Mouse (Mus musculus) heart, postnatal 25 days (tissue): ENCODE data around the gene Polrmt. TPM values are rescaled to one million over a fixed set of nuclear protein-coding genes. Genes with fewer than 3 reads are reported as not detected.
"Not testable (repeated sequence)": the region's sequence is repeated elsewhere in the genome, so short reads cannot be mapped to it uniquely, and the experiment has no call there.

Source experiments
- DNase-seq: peaks from one replicate; pipeline ENCODE4 v3.0.0; 2022; ENCODE audit warnings: low spot score
- intact Hi-C: fragments of 180-260 bp; cut with DNase I; formaldehyde crosslinking; loops from one replicate; pipeline ENCODE4 v1.15.1; 2025
- total RNA-seq, 2 experiments: library from RNA; stranded (reverse); gene quantifications; 2 replicates each; pipeline ENCODE4 v1.2.3; 2021

Polrmt gene
- total RNA-seq, 2 experiments from 2014 or later = 37.0 to 38.6 TPM

DNA sequence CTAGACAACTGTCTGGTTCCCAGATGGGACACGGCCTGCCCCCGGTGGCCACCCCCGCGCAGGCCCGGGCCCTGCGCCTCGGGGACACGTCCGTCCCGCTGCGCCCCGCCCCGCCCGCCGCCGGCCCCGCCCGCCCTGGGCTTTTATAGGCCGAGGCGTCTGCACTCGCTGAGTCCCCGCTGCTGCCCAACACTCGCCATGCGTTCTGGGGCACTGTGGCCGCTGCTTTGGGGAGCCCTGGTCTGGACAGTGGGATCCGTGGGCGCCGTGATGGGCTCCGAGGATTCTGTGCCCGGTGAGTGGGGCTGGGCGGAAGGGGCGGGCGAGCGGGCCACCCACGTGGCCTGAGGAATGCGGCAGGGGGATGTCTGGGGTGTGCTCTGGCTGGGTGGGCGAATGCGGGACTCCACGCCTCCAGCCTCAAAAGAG lies 30.7 kb upstream of the Polrmt start, which contains the start of gene Fstl3:
Gene Fstl3 (plus strand): TSS at position 170 of the 429 bp plus-strand sequence.
- intact Hi-C loops = no loop called here

DNA sequence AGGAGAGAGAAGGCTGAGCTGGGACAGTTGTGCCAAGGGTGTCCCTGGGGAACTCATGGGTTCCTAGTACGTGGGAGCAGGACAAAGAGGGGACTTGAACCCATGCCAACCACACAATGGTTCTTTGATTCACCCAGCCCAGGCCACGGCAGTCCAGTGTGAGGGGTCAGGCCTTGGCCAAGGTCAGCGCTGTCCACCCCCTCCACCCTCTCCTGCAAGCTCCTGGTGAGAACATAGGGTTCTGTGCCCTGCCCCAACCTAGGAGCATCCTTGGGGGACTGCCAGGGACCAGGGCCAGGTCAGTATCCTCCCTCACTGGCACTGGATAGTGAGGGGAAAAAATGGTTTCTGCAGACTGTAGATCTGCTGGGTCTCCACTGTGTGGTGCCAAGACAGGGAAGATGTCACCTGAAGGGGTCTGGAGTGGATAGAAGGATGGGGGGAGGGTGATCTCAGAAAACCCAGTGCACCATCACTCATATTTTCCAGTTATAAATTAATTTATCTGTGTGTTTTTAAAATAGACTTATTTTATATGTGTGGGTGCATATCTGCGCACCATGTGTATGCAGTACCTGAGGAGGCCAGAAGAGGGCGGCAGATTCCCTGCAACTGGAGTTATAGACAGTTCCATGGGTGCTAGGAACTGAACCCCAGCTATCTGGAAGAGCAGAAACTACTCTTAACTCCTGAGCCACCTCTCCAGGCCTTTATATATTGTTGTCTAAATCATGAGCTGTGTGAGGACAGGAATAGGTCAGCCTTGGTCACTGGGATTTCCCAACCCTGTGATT lies 28.3 kb upstream of the Polrmt start:
- intact Hi-C loops = no loop called here
- DNase-seq = no peak

More for the DNA sequence above, 30.7 kb upstream of the Polrmt start, which contains the start of gene Fstl3:
- no peak for DNase-seq

DNA sequence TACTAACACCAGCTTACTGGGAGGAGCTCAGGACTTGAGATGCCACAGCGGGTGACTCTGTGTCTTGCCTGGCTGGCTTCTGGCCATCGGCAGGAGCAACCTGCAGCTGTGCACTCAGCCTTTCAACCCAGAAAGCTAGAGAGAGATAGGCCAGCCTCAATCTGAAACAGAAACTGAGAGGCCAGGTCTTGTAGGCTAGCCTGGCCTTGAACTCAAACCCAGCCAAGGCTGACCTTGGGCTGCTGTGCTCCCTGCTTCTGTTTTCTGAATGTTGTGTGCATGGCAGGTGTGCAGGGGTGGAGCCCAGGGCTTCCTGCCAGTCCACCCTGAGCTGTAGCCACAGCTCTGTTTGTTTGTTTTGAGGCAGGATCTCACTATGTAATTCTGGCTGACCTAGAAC lies 26.8 kb upstream of the Polrmt start:
- DNase-seq = no peak
- intact Hi-C loops = no loop called here

DNA sequence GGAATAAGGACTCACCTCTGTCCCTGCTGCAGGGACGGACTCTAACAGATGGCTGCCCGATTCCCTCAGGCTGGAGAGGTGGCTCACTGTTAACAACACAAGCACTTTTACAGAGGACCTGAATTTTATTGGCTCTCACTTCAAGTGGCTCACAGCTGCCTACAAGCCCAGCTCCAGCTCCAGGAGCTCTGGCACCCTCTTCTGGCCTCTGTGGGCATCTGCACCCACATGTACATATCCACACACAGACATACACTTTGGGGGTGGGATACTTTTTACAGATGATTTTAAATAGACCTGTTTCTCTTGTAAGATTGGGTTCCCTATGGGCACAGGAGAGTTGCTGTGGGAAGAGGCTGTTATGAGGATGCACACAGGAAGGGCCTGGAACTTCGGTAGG lies 25.9 kb upstream of the Polrmt start:
- no peak for DNase-seq
- intact Hi-C loops = no loop called here

DNA sequence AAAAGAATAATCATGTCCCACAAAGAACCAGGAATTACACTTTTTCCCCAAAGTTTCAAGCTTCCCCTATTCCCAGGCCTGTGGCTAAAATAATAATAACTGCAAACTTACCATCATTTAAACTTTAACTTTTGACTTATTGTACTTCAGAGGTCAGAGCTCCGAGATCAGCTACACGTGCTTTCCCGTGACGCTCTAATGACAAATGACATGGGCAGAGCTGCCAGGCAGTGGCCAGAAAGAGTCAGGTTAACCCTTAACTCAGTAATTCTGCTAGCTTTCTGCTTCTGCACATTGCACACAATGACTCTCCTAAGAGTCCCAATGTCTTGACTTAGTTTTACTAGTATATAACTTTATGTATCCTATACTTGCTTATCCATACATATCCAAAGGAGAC lies 22.9 kb upstream of the Polrmt start:
- DNase-seq = no peak
- intact Hi-C loops = loop anchor here (2.0 kb wide), 1 partner anchor 15 kb away; no protein-coding TSS in a partner anchor

DNA sequence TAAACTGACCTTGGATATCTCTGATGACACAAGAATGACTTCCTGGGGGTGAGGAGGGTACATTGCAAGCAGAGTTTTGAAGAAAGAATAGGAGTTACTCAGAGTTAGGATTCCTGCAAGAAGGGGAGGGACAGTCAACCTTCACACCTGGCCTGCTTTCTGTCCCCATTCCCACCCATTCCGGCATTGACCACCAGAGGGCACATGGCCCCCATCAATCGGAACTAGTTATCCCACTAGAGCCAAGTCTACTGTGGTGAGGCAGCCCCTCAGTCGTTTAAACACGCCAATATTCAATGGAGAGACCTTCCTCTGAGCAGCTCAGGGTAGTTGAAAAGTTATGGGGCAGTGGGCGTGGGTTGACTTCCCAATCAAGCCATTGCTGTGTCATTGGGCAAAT lies 22.0 kb upstream of the Polrmt start:
- intact Hi-C loops = loop anchor here (2.0 kb wide), 1 partner anchor 16 kb away; no protein-coding TSS in a partner anchor
- no peak for DNase-seq

DNA sequence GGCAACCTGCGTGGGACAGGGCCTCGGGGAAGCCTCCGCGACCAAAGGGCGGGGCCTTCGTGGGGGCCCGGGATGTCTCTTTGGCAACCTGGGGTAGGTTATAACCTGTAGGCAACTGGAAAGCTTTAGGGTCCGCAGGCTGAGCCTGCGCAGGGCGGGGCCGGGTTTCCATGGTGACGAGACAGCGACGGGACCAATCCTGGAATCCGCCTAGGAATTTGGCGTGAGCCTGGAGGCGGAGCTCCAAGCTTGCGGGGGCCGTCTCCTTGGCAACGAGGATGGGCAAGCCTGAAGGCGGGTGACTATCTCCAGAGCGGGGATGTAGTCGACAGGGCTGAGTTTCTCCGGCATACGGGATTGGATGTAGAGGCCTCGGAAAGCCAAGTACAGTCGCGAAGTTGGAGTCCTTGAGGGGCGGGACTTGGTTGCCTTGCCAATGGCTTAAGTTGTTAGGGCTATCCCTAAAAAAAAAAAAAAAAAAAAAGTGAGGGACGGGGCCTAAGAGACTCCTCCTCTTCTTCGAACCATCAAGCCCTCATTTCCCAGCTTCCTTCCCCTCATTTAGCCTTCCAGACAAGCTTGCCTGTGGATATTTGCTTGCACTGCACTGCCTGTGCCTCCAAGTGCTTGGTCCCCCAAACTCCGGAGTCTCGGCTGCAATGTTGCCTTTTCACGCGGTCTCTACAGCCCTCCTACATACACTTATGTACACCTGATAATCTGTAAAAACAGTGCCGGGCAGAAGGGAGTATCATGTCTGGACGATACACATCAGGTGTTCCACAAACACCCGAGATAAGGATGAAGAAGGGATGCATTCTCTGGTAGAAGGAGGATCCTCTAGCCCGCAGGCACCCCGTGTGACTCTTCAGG lies 21.2 kb upstream of the Polrmt start:
- intact Hi-C loops = loop anchor here (2.0 kb wide), 1 partner anchor 17 kb away; no protein-coding TSS in a partner anchor
- peak; percentile 87 for DNase-seq

DNA sequence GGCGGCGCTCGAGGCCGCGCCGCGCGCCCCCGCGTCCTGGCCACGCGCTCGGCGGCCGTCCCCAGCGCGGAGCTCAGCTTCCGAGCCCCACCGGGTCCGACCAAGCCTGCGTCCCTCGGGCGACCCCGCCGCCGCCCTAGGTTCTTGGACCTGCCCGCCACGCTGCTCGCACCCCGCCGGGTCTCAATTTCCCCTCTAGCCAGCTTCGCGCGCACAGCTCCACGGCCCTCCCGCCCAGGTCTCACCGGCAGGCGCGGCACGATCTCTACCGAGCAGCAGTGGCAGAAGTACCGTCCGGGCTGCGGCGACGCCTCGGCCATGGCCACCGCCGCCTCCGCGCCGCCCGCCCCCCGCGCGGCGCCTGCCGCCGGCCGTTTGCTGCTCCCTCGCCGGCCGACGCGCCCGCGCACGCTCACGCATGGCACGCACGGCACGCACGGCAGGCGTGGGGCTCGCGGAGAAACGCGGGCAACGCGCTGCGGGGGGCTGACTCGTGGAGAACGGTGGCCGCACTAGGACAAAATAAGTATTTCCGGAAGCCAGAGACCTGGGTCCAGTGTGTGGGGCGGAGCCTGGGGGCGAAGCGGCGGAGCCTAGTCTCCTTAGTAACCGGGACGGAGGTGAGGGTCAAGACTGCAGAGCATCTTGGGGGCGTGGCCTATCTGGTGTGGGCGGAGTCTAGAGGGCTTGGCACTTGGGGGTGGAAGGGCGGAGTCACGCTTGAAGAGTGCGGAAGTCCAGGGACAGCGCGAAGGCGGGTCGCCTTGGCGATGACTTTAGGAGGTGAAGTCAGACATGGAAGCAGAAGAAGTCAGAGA lies 20.3 kb upstream of the Polrmt start, which contains the start of gene Rnf126:
Gene Rnf126 (minus strand): TSS at position 445 of the 818 bp plus-strand sequence.
- intact Hi-C loops = no loop called here
- peak; percentile 99 for DNase-seq

DNA sequence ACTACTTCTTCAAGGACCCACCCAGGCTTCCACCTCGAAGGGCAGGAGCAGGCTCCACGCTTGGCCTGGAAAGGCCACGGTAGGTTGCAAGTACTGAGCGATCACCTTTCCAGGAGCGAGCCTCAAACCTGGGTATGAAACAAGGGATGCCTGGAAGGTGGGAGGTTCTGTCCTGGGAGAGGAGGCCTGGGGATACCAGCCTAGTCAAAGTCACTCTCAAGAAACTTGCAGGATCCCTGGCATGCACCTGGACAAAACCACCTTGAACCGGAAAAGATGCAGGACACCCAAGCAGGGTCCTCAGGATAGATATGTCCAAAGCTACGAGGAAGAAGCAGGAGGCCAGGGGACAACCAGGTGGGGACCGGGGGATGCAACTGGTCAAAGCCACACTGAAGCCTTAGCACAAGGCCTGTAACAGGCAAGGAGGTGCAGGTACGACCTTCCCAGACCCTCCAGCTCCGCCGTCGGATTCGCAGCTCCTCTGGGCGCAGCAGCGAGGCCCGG lies 19.7 kb upstream of the Polrmt start:
- intact Hi-C loops = no loop called here
- no peak for DNase-seq

DNA sequence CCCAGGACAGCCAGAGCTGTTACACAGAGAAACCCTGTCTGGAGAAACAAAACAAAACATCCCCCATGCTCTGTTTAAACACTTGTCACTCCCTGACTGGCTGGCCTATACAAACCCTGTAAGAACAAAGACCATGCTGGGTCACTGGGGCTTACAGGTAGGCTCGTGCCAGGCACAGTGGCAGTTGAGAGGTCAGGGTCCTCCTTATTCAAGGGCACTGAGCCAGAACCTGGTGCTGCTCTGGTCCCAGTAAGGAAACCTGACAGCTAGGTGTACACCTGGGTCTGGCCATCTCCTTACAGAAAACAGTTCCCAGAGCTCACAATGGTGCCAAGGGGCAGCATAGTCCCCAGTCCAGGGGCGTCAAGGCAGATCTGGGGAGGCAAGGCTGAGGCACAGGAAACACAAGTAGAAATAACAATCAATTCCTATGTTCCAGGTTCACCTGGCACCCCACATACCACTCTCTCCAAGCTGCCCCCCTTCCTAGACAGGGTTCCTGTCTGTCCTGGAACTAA lies 18.9 kb upstream of the Polrmt start:
- intact Hi-C loops = loop anchor here (2.0 kb wide), 1 partner anchor 58 kb away; no protein-coding TSS in a partner anchor
- DNase-seq = no peak

DNA sequence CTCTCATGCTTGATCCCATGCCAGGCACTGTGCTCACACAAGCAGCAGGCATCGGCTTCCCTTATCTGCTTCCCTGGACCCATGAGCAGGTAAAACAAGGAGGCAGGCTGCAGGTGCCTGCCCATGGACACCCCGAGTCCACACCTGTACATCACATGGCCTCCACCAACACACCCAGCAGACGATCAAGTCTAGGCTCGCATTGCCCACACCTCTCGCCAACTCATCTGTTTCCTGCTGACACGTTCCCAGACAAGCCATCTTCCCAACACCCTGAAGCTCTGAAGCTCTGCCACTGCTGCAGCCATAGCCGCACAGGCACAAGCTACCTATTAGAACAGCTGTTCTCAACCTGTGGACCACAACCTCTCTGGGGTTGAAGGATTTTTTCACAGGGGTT lies 17.9 kb upstream of the Polrmt start:
- DNase-seq = no peak
- intact Hi-C loops = loop anchor here (1.0 to 2.0 kb wide), 2 partner anchors 16 to 57 kb away; no protein-coding TSS in a partner anchor

DNA sequence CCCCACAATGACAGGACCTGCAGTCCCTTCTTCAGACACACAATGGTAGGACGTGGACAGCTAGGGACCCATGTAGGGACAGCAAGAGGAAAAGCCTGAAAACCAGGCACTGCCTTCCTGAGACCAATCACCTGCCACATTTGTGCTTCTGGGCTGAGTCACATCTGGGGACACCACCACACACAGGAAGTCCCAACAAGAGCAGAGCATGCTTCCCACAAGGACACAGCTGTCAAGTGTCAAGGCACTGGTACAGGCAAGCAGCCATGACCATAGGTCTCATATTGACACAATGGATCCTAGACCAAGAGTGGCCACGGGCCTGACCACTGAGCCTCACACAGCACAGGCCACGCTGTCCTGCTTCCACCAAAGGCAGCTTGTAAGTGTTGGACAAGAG lies 16.5 kb upstream of the Polrmt start:
- intact Hi-C loops = no loop called here
- no peak for DNase-seq

DNA sequence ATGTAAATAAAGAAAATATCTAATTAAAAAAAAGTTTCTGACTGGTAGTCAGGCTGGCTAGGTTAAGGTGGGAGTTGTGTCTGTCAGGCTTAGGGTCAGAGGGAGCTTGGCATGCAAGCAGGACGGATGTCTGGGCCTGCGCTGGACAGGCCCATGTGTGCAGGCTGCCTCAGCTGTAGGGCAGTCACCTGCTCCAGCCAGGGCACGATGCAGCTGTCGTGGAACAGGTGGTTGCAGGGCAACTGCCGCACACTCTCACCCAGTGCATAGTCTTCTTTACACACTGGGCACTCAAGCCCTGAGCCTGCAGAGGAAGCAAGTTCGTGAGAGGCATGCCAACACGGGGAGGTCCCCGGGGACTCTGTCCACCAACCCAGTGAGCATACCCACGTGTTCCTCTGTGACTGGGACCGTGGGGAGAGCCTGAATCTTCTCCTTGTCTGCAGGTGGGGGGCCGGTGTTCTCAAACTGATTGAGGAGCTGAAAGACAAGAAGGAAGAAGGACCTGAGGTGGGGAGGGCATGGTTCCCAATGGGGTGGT lies 14.3 kb upstream of the Polrmt start:
- DNase-seq = no peak
- intact Hi-C loops = no loop called here

DNA sequence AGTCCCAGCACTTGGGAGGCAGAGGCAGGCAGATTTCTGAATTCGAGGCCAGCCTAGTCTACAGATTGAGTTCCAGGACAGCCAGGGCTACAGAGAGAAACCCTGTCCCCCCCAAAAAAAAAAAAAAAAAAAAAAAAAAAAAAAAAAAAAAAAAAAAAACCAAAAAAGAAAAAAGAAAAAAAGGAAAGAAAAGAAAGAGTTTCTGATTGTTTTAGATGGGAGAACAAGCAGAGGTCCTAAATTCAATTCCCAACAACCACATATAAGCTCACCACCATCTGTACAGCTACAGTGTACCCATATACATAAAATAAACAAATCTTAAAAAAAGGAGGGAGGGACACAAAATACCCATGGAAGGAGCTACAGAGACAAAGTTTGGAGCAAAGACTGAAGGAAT lies 13.3 kb upstream of the Polrmt start:
- DNase-seq, intact Hi-C loops: not testable (repeated sequence)

DNA sequence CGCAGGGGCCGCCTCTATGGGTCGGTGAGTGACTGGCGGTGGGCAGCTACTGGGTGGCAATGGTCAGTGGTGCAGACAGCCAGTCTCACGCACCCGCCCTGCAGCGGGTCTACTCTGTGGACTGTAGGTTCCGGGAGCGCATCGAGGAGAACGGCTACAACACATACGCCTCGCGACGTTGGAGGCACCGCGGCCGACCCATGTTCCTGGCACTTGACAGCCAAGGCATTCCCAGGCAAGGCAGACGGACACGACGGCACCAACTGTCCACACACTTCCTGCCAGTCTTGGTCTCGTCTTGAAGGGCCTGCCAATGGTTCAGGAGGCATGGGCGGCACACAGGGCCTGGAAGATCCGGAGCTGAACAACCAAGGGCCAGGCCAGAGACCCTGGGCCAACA lies 10.3 kb upstream of the Polrmt start:
- no peak for DNase-seq
- intact Hi-C loops = no loop called here

DNA sequence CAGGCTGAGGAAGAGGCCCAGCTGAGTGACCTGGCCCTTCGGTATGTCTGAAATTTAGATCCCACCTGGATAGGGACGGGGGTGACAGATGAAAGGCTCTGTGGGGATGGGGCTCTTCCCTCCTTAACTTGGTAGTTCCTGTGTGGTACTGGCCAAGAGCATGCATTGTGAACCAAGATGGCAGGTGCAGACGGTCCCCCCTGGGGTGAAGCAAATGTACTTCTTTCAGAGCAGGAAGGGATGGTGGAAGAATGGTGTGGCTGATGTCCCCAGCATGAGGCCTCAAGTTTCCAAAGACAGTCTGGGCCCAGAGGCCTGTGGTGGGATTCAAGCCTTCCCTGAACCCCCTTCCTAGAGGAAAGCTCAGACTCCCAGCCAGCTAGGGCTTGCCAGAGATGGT lies 9.5 kb upstream of the Polrmt start:
- no peak for DNase-seq
- intact Hi-C loops = no loop called here

DNA sequence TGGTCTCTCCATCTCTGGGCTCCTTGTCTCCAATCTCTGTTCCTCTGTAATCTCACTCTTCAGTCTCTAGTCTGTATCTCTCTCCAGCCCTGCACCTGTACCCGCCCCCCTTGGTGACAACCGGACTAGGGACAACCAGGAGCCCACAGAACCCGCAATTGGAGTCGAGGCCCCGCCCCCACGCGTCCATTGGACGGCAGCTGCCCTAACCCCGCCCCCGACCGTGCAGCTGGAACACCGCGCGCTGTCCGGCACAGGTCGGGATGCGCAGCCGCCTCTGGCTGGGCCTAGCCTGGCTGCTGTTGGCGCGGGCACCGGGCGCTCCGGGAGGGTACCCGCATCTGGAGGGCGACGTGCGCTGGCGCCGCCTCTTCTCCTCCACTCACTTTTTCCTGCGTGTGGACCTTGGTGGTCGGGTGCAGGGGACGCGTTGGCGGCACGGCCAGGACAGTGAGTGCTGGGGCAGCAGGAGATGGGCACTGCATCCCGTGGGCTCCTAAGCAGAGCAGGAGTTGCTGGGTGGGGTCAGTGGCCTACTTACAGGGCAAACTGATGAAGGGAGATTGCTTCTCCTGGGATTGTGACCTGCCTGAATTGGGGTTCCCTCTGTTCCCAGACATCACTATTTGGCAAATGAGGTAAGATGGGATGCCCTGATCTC lies 8.6 kb upstream of the Polrmt start, which contains the start of gene Fgf22:
Gene Fgf22 (plus strand): TSS at position 221 of the 661 bp plus-strand sequence.
- intact Hi-C loops = no loop called here
- peak; percentile 34 for DNase-seq

DNA sequence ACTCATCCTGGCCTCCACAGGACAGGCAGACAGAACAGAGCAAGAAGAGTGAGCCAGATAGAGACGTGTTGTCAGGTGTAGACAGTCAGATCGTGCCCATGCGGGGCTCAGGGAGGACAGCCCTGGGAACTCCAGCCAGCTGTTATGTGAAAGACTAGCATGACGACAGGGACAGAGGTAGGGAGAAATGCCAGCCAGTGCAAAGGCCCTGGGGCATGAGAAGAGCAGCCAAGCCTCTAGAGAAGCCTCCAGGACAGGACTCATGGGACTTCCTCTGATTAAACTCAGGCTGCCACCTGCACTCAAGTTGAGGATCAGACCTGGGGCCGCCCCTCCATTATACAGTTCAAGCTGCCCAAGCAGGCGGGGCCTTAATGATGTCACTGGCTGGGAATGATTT lies 2.1 kb upstream of the Polrmt start:
- DNase-seq = no peak
- intact Hi-C loops = loop anchor here (1.0 kb wide), 1 partner anchor 16 kb away; no protein-coding TSS in a partner anchor
